Mouse (Mus musculus) cerebellum, adult (tissue): ENCODE measurements around the gene Epha6.
"Not testable (repeated sequence)": the region's sequence is repeated elsewhere in the genome, so short reads cannot be mapped to it uniquely, and the experiment has no call there.

Experiments
- ATAC-seq: cut with Nextera tagmentation; 2 replicates; pipeline ENCODE4 v1.9.2; 2017; ENCODE audit warnings: mild to moderate bottlenecking, moderate library complexity, mixed read lengths; ENCODE audit not compliant: insufficient number of reproducible peaks, low FRiP score, low TSS enrichment

Epha6 gene

DNA sequence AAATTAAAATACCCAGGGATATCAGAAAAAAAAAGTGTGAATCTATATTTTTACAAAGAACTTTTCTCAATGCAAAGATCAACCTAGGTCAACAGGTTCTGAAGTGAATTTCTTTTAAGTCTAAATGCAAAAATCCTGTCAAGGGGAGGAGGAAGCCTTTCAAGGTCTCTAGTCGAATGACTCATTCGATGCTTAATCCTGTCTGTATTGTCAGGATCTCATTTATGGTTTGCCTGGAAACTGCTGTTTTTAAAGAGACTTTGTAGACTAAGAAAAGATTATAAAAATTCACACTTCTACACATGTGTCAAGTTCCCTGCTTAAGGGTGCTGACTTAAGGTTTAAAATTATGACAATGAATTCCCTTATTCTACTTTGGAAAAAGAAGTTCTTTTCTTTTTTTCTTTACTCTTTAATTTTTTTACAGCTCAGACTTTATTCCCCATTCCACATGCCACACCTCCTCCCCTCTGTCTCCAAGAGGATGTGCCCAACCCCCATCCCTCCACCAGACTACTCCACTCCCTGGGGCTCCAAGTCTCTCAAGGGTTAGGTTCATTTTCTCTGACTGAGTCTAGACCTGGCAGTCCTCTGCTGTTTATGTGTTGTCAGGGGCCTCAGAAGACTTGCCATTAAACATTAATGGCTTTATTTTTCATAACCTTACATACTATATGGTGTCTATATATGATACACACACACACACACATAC, 598.3 kb downstream of the Epha6 start:
- no peak for ATAC-seq

DNA sequence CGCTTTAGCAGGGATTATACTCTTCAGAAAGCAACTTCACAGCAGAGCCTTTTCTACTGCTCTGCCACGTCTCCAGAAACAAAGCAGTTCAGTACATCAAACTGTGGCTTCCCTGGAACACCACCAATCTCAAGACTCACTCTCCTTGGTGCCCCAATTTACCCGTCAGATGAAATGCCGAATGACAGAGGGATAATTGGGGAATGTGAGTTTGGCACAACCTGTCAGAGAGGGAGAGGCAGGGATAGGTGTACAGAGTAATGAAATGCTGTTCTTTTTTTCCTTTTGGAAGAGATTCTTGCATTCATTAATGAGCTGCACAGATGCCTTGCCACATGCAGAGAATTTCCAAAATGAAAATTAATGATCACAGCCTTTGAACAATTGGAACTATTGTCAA, 635.5 kb downstream of the Epha6 start:
- no peak for ATAC-seq

DNA sequence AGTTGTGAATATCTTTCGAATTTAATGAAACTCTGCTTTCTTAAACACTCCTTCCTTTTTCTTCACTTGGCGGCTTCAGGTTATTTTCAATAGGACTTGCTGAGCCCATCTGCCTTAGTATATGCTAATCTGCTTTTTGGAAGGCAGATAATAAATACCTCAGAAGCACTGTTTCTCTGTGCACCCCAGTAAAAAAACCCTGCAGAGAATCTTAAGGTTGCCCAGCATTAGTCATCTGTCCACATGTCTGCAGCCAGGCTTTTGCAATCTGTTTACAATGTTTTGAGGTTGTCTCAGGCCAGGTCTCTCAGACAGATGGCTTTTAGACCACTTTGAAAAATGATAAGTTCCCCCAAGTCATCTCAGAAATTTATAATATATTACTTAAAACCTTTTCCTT, 649.6 kb downstream of the Epha6 start:
- peak; percentile 74; the same call in 1 of the 2 replicates for ATAC-seq

DNA sequence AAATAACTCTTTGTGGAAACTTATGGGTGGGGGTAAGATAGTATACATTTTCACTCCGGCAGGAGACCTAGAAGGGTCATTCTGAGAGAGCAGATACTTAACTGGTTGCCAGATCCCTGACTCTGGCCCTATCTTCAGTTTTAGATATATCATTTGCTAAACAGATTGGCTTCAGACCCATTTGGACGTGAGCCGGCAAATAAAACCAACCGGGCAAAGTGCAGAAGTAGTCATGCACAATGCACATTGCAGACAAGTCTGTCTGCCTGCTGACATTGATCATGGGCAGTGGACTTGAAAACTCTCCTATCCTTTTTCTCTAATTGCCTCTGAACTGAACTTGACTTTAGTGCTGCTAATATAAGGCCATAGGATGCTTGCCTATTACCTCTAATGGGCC, 681.6 kb downstream of the Epha6 start:
- no peak for ATAC-seq

DNA sequence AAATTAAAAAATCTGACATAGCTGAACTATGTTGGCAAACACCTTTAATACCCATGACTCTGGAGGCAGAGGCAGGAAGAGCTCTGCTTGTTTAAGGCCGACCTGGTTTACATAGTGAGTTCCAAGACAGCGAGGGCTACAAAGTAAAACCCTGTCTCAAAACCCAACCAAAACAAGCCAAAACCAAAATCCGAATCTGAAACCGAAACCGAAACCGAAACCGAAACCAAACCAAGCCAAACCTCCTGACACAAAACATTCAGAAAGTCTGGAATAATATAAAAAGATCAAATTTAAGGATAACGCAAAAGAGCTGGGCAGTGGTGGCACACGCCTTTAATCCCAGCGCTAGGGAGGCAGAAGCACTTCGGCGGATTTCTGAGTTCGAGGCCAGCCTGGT, 725.3 kb downstream of the Epha6 start:
- ATAC-seq = no peak

DNA sequence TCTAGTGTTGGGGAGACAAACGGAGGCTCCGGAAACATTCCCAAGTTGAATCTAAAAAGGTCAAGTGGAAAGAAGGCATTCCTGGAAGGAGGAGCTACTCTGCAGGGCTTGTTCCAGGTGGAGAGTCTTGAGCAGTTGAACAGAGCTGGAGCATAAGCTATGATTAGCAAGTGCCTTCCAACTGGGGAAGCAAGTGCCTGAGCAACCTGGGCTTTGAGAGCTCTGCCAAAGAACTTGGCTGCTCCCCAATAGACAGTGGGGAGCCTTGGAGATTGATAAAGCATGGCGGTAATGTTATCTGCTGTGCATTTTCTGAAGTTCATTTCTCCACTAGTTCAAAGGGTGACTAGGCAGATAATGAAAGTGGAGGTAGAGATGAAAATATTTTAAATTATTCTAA, 733.5 kb downstream of the Epha6 start:
- peak; percentile 68; the same call in 1 of the 2 replicates for ATAC-seq

DNA sequence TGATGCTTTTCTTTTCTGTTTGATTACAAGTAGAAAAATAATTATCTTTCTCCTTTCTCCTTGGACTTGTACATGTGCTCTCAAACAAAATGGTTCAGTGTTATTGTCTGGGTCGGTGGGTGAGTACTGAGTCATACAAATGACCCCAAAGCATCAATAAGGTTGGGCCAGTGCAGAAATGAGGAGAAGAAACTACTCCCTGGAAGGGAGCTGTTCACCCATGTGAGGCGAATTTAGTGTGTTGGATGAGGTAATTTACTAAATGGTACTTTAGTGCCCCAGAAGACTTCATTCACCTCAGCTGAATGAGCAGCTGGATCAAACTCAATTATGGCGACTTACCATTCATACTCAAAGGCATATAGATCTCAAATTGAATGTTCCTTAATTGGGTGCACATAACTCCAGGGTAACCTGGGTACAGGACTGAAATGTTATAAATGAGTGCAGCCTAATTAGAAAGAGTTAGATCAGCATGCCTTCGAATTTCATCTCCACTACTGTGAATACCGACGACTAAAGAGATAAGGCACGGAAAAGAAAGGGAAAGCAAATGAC, 751.1 kb downstream of the Epha6 start:
- no peak for ATAC-seq

DNA sequence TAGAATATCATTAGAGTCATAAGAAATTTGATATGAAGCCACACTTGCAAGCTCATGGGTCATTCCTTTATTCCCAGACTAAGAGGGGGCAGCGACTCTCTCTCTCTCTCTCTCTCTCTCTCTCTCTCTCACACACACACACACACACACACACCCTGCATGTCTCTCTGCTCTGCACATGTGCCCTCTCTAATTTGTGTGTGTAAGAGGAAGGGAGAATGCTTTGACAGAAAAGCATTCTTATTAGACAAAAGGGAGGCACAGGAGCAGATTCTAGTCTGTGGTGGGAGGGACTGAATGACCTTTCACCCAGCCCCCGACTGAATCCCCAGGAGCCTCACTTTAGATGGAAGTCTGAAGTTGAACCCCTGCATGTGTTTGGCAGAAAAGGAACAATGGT, 752.6 kb downstream of the Epha6 start:
- ATAC-seq = no peak

DNA sequence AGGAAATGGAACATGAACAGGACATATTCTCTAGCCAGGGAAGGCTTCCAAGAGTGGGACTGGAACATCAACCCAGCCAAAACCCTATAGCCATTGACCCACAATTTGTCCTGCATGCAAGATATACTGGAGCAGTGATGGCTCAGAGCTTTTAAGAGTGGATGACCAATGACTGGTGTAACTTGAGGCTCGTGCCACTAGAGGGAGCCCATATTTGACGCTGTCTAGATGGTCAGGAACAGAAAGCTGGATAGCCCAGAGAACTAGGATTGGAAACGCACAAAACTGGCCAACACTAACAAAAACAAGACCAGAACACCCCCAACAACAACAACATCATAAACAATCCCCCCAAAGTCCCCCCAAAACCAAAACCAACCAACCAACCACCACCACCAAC, 758.8 kb downstream of the Epha6 start:
- peak; percentile 72; the same call in 1 of the 2 replicates for ATAC-seq

DNA sequence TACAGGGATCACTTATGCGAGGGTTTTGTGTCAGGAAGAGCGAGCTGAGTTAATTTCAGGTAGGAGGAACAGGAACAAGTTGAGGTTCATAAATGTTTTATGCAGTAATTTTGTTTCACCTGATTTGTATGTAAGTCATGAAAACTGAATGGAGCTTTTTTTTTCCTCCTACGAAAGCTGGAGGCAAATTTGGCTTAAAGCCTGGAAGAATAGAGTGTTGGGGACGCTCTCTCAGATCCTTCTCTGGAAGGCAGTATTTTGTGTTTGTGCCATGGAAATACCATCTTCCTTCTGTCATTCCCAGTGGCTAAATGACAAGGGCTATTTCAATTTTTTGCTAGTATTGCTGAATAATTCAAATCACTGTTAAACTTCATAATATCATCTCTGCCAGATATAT, 768.6 kb downstream of the Epha6 start:
- no peak for ATAC-seq

DNA sequence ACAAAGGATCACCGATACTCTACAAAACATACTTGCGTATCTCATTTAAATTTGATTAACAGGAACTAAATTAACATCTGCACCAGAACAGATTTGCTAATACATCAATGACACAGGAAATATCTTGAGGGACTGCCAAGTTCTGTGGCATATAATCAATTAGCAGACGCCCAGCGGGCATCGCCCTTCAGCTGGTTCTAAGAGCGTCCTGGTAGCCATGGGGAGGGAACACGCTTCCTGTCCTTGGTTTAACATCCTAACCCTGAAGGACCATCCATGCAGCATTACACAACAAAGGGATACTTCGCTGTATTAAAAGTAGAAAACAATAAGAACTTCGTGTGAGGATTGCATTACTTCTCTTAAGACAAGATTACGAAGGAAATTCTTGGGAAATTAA, 769.0 kb downstream of the Epha6 start:
- ATAC-seq = no peak

DNA sequence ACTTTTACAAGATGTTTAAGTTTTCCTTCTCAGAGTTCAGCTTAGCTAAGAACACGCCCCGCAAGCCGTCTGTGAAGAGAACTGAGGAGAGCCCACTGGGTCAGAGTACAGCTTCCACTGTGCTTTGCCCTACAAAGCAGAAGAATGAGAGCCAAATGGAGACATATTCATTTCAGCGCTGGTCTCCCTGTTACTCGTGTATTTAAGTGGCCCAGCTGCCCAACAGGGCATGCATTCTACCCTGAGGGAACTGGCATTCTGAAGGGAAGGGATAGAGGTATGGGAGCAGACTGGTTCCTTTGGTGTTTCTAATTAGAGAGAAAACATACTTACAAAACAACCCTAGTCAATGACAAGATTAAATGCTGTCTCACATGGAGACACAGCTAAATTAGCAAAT, 772.9 kb downstream of the Epha6 start:
- ATAC-seq = peak; percentile 36; the same call in 1 of the 2 replicates

DNA sequence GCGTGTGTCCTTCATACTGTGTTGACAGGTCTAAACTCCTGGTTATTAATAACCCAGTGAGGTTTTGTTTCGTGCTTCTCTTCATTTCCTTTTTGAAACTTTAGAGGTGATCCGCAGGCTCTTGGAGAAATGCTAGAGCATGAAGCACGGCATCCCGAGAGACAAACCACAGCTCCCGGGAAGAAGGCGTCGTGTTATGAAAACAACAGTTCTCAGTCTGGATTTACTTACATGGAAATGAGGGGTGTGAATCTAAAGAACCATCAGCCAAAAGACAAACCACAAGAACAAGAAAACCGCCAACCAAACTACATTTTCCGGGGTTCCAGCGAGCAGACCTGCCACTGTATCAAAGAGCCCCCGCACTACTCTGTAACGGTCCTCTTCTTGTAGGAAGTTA, 775.7 kb downstream of the Epha6 start:
- ATAC-seq = no peak

DNA sequence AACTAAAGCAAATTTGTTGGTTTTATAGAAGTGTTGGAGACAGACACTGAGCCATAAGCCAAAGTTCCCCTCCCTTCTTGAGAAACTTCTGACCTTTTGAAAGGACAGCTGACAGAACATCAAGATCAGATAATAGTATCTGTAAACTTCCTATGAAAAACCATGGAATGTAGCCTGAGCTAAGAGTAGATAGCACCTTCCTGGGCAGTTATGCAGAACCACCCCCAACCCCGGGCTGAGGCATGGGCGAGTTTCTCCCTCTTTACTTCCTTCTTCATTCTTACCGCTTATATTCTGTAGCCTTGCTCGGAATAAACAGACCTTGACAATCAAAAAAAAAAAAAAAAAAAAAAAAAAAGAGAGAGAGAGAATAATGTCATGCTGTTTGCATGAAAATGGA, 805.5 kb downstream of the Epha6 start:
- not testable (repeated sequence) for ATAC-seq

DNA sequence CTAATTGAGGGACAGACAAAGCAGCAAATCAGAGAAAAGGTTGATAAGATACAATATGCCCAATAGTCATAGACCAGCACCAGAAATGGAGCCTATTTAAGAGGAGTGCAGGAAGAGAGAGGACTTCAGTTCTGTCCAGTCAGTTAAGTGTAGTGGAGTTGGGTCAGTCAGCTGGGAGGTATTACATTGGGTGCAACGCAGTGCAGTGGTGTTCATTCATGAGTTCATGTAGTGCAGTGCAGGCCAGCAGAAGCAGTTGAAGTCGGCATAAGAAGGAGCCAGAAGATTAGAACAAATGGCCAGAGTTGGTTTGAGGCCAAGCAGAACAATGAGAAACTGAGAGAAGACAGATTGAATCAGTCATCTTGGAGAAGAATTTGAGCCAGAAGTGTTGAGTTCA, 833.0 kb downstream of the Epha6 start:
- ATAC-seq = no peak

DNA sequence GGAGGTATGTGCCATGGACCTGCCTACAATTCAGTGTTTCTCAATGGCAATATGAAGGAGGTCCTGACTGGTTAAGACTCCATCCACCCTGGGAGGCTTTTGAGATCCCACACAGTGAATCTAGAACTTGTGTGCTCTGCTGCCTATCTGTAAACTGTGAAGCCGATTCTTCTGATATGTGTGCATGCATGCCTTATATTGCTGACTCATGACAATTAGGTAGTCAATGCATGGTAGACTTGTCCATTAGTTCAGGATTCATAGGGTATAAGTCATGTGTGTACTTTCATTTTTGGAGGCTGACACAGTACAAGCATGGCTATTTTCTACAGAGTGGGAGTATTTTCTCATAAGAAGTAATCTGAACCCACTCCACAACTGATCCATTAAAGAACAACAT, 834.9 kb downstream of the Epha6 start:
- ATAC-seq = no peak

DNA sequence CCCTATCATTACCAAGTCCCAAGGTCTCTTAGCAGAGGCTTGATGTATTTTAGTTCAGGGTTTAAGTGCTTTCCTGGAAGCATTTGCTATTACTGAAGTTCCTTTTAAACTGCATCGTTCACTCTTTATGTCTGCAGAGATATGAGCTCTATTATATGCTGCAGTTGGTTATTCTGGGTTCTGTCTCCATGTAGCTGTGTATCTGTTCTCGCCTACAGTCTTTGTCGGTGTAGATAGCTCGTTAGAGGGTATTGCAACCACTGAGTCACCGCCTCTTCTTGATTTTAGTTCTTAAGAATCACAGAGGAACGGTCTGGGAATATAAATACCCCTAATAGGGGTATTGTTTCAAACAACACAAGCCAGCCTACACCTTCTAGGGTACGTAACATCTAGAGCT, 835.4 kb downstream of the Epha6 start:
- ATAC-seq = no peak

DNA sequence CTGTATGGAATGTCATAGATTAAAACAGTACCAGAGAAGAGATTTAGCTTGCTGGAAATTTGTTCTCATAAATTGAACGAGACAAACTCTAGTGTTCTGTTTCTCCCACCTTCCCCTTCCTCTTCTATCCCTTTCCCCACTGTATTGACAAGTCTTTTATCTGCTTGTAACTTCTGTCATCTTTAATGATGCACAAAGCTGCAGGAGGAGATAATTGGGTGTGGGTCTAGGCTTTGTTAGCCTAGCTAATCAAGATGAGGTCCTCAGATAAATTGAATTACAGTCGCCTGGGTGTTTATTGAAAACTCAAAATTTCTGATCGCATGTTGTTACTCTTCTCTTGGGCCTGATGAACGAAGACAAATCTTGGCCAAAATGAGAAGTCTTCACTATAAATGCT, 844.5 kb downstream of the Epha6 start:
- ATAC-seq = no peak

DNA sequence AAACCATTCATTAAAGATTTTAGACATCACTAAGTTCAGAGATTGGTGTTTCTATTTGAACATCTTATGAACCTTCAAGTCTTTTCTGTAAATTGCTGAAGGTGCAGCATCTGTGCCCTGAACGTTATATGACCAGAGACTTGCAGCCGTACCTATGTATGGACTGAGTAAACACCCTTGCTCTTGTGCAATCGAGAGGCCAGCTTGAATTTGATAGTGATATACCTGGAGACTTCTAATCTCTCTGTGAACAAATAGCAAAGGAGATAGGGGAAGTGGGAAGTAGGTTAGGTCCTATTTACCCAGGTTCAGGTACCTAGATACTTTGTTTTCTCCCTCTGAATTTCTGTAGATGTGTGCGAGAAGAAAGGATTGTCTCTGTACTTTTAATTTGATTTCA, 854.4 kb downstream of the Epha6 start:
- ATAC-seq = no peak

DNA sequence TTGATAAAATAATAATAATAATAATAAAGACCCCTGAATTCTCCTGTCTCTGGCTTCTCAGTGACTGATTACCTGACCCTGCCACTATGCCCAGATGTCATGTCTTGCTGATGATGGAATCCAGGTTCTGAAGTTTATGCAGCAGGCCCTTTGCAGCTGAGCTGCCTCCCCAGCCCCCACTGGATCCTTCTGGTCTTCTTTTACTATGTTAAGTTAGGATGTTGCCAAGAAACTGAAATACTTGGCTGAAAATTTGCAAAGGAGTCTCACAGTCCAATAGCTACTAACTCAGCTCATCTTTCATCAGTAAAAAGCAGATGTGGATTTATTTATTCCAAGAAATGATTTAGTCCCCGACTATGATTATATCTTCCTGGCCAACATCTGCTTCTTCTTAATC, 861.7 kb downstream of the Epha6 start:
- ATAC-seq = no peak

DNA sequence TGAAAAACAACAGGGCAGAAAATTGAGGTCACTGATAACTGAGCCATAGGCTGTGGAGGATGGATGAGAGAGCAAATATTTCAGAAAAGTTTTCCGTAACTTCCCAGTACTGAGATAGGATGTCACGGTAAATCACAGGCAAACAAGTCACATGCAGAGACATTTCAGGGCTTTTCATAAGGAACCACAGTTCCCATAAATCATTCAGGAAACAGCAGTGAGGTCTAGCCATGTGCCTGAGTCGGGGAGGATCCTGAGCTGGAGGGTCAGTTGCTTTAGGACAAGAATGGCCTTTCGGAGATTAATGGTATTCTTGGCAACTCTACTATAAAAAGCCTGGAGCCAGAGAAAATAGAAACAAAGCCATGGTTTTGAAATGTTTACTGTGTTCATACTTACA, 889.8 kb downstream of the Epha6 start:
- ATAC-seq = no peak

DNA sequence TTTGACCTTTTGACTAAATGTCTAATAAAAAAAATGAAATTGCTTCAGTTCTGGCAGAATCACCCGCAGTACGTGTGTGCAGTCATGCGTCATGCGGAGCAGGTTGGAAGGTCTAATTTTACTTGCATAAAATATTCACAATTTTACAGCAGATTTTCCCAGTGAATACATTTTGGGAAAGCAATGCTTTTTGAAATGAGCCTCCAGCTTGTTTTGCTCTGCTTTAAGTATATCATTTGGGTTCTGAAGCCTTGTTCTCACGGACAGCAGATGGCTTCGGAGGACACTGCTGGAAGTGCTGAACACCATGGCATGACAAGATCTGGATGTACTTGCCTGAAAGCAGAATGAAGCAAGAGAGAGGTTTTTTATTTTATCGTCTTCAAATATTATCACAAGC, 912.1 kb downstream of the Epha6 start:
- ATAC-seq = no peak
